Mouse (Mus musculus): ENCODE measurements around the gene Cyp2c54.
"Not testable (repeated sequence)": the region's sequence is repeated elsewhere in the genome, so short reads cannot be mapped to it uniquely, and the experiment has no call there.

Gene Cyp2c54

DNA sequence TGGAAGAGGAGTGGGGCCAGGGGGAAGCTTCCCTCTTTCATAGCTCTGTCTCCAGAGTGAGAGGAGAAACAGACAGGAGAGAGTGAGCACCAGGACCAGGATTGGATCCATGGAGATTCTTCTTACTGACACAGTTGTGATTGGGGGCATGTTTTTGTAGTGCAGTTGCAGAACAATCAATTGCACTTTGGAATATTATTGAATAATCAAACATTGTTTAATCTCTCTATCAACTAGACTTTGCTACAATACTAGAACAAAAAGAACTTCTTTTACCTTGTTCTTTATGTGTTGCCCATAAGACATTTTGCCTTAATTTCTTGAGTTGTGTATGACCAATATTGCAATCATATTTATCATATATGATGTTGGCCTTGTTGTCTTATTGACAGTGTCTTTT is at the start of gene Cyp2c54:
Gene Cyp2c54, minus strand, starts transcription at position 127 of the 400 bp plus-strand sequence.
- in situ Hi-C loops (cut with MboI) = no loop called here

DNA sequence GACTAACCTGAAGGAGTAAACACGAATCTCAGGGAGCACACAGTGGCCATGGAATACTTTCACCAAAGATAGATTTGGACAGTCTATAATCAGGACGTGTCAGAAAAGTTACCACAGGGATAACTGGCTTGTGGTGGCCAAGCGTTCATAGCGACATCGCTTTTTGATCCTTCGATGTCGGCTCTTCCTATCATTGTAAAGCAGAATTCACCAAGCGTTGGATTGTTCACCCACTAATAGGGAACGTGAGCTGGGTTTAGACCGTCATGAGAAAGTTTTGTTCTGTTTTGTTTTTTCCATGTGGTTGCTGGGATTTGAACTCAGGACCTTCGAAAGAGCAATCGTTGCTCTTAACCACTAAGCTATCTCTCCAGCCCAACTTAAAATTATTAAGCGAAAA is 46.0 kb upstream of the Cyp2c54 start:
- in situ Hi-C loops (cut with MboI) = not testable (repeated sequence)

DNA sequence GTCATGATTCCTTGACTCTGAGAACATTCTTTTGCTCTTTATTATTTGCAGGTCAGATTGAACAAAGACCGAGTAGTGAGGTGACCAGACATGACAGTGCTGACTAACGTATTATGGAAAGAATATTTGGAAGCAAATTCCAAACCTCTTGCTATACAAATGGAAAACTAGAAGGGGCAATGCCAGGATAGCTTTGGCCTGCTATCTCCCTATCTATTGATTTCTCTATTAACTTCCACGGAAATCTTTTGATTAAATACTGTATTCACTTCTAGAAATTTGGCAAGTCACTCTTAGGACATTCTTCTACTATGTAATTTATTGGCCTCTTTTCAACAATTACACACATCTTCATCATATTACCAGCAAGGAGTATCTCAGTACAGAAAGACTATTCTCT is 17.5 kb upstream of the Cyp2c54 start:
- in situ Hi-C loops (cut with MboI) = no loop called here

DNA sequence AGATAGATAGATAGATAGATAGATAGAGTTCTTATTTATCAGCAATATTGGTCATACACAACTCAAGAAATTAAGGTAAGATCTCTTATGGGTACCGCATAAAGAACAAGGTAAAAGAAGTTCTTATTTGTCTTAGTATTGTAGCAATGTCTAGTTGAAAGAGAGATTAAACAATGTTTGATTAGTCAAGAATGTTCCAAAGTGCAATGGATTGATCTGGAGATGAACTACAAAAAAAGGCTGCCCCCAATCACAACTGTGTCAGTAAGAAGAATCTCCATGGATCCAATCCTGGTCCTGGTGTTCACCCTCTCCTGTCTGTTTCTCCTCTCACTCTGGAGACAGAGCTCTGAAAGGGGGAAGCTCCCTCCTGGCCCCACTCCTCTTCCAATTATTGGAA is 15.8 kb upstream of the Cyp2c54 start, which contains the start of gene Cyp2c50:
Gene Cyp2c50, plus strand, starts transcription at position 268 of the 400 bp plus-strand sequence.
- in situ Hi-C loops (cut with MboI) = not testable (repeated sequence)

DNA sequence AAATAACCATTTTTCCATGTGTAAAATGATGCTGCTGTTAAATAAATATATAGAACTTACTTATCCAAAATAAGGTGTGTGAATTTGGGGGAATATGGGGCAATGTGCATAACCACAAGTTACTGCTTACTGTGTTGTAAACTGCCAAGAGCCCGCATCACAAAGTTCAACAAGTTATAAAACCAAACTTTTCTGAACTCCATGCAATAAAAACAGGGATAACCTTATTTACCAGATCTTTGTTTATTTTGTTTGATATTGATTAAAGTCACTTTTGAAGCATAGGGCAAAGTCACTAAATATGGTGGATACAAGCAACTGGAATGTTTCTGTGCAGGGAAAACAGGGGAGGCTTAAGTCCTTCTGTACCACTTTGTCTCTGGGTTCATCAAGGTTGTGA is 14.8 kb upstream of the Cyp2c54 start:
- in situ Hi-C loops (cut with MboI) = no loop called here

DNA sequence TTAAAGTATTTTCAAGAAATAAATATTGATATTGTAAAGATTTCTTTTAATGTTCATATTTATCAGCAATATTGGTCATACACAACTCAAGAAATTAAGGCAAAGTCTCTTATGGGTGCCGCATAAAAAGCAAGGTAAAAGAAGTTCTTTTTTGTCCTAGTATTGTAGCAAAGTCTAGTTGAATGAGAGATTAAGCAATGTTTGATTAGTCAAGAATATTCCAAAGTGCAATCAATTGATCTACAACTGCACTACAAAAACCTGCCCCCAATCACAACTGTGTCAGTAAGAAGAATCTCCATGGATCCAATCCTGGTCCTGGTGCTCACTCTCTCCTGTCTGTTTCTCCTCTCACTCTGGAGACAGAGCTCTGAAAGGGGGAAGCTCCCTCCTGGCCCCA is 81.5 kb downstream of the Cyp2c54 start, which contains the start of gene Cyp2c37:
Gene Cyp2c37, plus strand, starts transcription at position 285 of the 400 bp plus-strand sequence.
- in situ Hi-C loops (cut with MboI) = not testable (repeated sequence)

DNA sequence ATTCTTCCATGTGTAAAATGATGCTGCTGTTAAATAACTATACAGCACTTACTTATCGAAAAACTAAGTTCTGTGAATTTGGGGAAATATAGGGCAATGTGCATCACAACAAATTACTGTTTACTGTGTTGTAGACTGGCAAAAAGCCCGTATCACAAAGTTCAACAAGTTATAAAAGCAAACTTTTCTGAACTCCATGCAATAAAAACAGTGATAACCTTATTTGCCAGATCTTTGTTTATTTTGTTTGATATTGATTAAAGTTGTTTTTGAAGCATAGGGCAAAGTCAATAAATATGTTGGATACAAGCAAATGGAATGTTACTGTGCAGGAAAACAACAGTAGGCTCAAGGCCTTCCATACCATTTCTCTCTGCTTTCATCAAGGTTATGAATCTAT is 84.2 kb downstream of the Cyp2c54 start:
- in situ Hi-C loops (cut with MboI) = no loop called here

Data from mature B cell (primary cell).